Mouse (Mus musculus) kidney, postnatal 36 days (tissue): ENCODE measurements around the gene Wdr62.
A peak's percentile ranks its signal among the peaks of the same experiment; 100 is the strongest.

Experiments
- DNase-seq, 2 experiments: peaks; one replicate each; pipeline ENCODE4 v3.0.0; 2021 to 2022; ENCODE audit warnings: mixed read lengths in 2 of 2

The Wdr62 gene

GRCm38 (mm10) chr7:30300914-30301313 lies 20.7 kb upstream of the Wdr62 start:
- peak in 1 of 2 experiments; percentile 57 for DNase-seq

GRCm38 (mm10) chr7:30297266-30297665 lies 17.0 kb upstream of the Wdr62 start:
- no peak for DNase-seq

- DNase-seq: no peak
Measured at GRCm38 (mm10) chr7:30296816-30297215, 16.6 kb upstream of the Wdr62 start.

- peak in 1 of 2 experiments; percentile 40 for DNase-seq
Measured at GRCm38 (mm10) chr7:30295103-30295502, 14.9 kb upstream of the Wdr62 start.

- no peak for DNase-seq
Measured at GRCm38 (mm10) chr7:30294296-30294695, 14.1 kb upstream of the Wdr62 start.

- no peak for DNase-seq
Measured at GRCm38 (mm10) chr7:30293795-30294194, 13.6 kb upstream of the Wdr62 start.

- DNase-seq: peak in 1 of 2 experiments; percentile 63
Measured at GRCm38 (mm10) chr7:30291215-30292131, 11.3 kb upstream of the Wdr62 start, which contains the start of gene Clip3. TSS of gene Clip3 (plus strand) at chr7:30291728.

- no peak for DNase-seq
Measured at GRCm38 (mm10) chr7:30289714-30290399, 9.6 kb upstream of the Wdr62 start.

GRCm38 (mm10) chr7:30289071-30289713 lies 9.0 kb upstream of the Wdr62 start:
- no peak for DNase-seq

GRCm38 (mm10) chr7:30288046-30288445 lies 7.8 kb upstream of the Wdr62 start:
- DNase-seq: no peak

GRCm38 (mm10) chr7:30286701-30287410 lies 6.6 kb upstream of the Wdr62 start:
- peak; percentile 49 to 53 for DNase-seq

GRCm38 (mm10) chr7:30282740-30283139 lies 2.5 kb upstream of the Wdr62 start:
- DNase-seq: no peak

- DNase-seq: no peak
Measured at GRCm38 (mm10) chr7:30281522-30281921, 1.3 kb upstream of the Wdr62 start.

- DNase-seq: peak; percentile 86 to 91
Measured at GRCm38 (mm10) chr7:30280670-30281138, 485 bp upstream of the Wdr62 start.

- DNase-seq: peak in 1 of 2 experiments; percentile 20
Measured at GRCm38 (mm10) chr7:30279536-30279935, 683 bp downstream of the Wdr62 start.

- DNase-seq: peak in 1 of 2 experiments; percentile 18
Measured at GRCm38 (mm10) chr7:30278911-30279310, 1.3 kb downstream of the Wdr62 start.

GRCm38 (mm10) chr7:30274383-30274782 lies 5.8 kb downstream of the Wdr62 start:
- DNase-seq: no peak

- DNase-seq: no peak
Measured at GRCm38 (mm10) chr7:30269641-30270040, 10.6 kb downstream of the Wdr62 start.

- DNase-seq: no peak
Measured at GRCm38 (mm10) chr7:30266780-30267179, 13.4 kb downstream of the Wdr62 start.

GRCm38 (mm10) chr7:30265935-30266334 lies 14.3 kb downstream of the Wdr62 start:
- no peak for DNase-seq

- no peak for DNase-seq
Measured at GRCm38 (mm10) chr7:30265531-30265930, 14.7 kb downstream of the Wdr62 start.

- peak in 1 of 2 experiments; percentile 13 for DNase-seq
Measured at GRCm38 (mm10) chr7:30265041-30265440, 15.2 kb downstream of the Wdr62 start.
